Mouse (Mus musculus) limb, embryonic 12.5 days (tissue): ENCODE measurements around the gene Tbc1d10c. TPM values are rescaled to one million over a fixed set of nuclear protein-coding genes. Genes with fewer than 3 reads are reported as not detected.
"Not testable (repeated sequence)": the region's sequence is repeated elsewhere in the genome, so short reads cannot be mapped to it uniquely, and the experiment has no call there.

ENCODE experiments used
- ATAC-seq: fragments of 200-750 bp; cut with Nextera tagmentation; 2 replicates; pipeline ENCODE4 v1.8.0; 2017; ENCODE audit warnings: low read depth, moderate TSS enrichment; ENCODE audit not compliant: insufficient number of reproducible peaks, insufficient read depth, low FRiP score, low TSS enrichment
- H3K27ac ChIP-seq: fragments of 300-500 bp; sonication (generic); 2 replicates; pipeline ENCODE4 v1.5.1; 2016; ENCODE audit warnings: mild to moderate bottlenecking, moderate library complexity
- H3K27me3 ChIP-seq: fragments of 300-500 bp; sonication (generic); 2 replicates; pipeline ENCODE4 v1.6.1; 2016; ENCODE audit warnings: mild to moderate bottlenecking, moderate library complexity
- H3K36me3 ChIP-seq: fragments of 300-500 bp; sonication (generic); 2 replicates; pipeline ENCODE4 v1.6.1; 2016; ENCODE audit warnings: mild to moderate bottlenecking, moderate library complexity
- H3K4me1 ChIP-seq: fragments of 300-500 bp; sonication (generic); replicated peaks from 2 replicates; pipeline ENCODE4 v1.6.1; 2016
- H3K4me2 ChIP-seq: fragments of 300-500 bp; sonication (generic); 2 replicates; pipeline ENCODE4 v1.6.1; 2016; ENCODE audit warnings: mild to moderate bottlenecking, moderate library complexity
- H3K4me3 ChIP-seq: fragments of 300-500 bp; sonication (generic); replicated peaks from 2 replicates; pipeline ENCODE4 v1.5.1; 2016; ENCODE audit warnings: mild to moderate bottlenecking
- H3K9ac ChIP-seq: fragments of 300-500 bp; sonication (generic); replicated peaks from 2 replicates; pipeline ENCODE4 v1.6.1; 2016; ENCODE audit warnings: mild to moderate bottlenecking, moderate library complexity
- H3K9me3 ChIP-seq: fragments of 300-500 bp; sonication (generic); 2 replicates; pipeline ENCODE4 v1.6.1; 2016; ENCODE audit warnings: mild to moderate bottlenecking, moderate library complexity
- WGBS: fragments of 180-500 bp; shearing (Covaris S2); methylation state at CpG from one replicate; pipeline ENCODE4 v1.1.7; 2016; 5-methylcytosine and 5-hydroxymethylcytosine counted together
- microRNA-seq: library from miRNA; unstranded; fragments of <30 nt; microRNA quantifications from one replicate; pipeline ENCODE4, GENCODE M21; 2017
- polyA plus RNA-seq: library from polyadenylated mRNA; unstranded; fragments of >200 nt; fragmentation: Nextera tagmentation; extraction: Ambion mirVana; gene quantifications from 2 replicates; pipeline ENCODE4 v1.2.1, GENCODE M21; 2016

The Tbc1d10c gene
- polyA plus RNA-seq, 1 experiment from 2014 or later, result 0.60 TPM

DNA sequence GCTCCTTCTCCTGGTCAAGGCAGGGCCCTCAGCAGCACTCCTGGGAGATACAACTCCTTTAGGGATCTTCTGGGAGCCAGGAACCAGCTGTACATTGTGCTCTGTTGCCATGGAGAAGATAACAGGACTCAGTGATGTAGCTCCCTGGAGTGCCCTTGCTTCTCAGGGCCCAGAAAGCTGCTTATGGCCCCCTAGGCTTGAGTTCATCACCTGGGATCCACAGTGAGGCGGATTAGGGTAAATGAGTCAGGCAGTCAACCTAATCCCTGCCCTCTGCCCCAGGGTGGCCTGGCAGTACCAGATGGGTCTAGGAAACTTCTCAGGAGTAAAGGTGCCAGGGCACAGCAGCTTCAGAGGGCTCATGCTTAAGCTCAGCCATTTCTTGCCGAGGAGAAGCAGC is 51.6 kb downstream of the Tbc1d10c start, which contains the start of gene Gpr152:
Gene Gpr152, plus strand, starts transcription at position 342 of the 400 bp plus-strand sequence.
- 75% methylated on average over 2 of the region's 2 CpGs for WGBS
- H3K9ac ChIP-seq, result no peak within 1 kb of the TSS

DNA sequence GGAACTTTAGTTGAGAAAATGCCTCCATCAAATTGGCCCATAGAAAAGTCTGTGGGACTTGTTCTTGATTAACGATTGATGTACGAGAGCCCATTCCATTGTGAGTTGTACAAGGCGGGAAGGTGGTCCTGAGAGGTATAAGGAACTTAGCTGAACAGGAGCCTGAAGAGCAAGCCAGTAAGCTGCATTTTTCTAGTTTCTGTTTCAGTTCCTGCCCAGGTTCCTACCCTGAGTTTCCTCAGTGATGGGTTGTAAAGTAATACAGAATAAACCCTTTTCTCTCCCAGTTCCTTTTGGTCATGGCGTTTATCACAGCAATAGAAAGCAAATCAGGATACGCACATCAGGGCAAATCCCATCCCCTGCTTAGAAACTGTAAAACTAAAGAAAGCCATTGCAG is 53.2 kb downstream of the Tbc1d10c start:
- 78% methylated on average over 5 of the region's 5 CpGs for WGBS
- no peak overlapping the region for H3K4me2 ChIP-seq
- H3K36me3 ChIP-seq, result peaks cover 4% of the 10 kb centered on the region
- H3K27me3 ChIP-seq, result no peaks in the 10 kb centered on the region
- H3K9ac ChIP-seq, result no peak overlapping the region
- ATAC-seq, result no peak
- H3K4me1 ChIP-seq, result no peaks in the 10 kb centered on the region
- no peak overlapping the region for H3K4me3 ChIP-seq
- H3K27ac ChIP-seq, result no peak overlapping the region
- H3K9me3 ChIP-seq, result no peaks in the 10 kb centered on the region

More for the DNA sequence above, 51.6 kb downstream of the Tbc1d10c start, which contains the start of gene Gpr152:
- no peaks in the 10 kb centered on the region for H3K27me3 ChIP-seq
- no peak for ATAC-seq
- H3K9me3 ChIP-seq, result no peaks in the 10 kb centered on the region
- no peak within 1 kb of the TSS for H3K4me2 ChIP-seq
- no peak within 1 kb of the TSS for H3K4me3 ChIP-seq
- no peak within 1 kb of the TSS for H3K27ac ChIP-seq
- no peaks in the 10 kb centered on the region for H3K36me3 ChIP-seq
- no peaks in the 10 kb centered on the region for H3K4me1 ChIP-seq

DNA sequence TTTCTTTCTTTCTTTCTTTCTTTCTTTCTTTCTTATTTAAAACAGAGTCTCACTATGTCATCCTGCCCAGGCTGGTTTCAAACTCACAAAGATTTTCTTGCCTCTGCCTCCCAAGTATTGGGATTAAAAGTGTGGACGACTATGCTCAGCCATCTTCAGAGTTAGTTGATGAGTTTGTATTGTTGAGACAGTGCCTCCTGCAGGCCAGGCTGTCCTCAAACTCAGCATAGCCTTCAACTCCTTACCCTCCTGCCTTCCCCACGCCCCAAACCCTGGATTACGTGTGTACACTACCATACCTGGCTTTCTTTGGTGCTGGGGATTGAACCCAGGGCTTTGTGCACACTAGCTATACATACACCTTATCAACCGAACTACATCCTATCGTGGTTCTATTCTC is 54.6 kb downstream of the Tbc1d10c start:
- 78% methylated on average over 5 of the region's 5 CpGs for WGBS
- Histone ChIP-seq H3K27me3 (no peaks in the 10 kb centered on the region), H3K27ac (no peak overlapping the region), H3K4me2 (no peak overlapping the region), H3K36me3 (peaks cover 19% of the 10 kb centered on the region), H3K4me1 (no peaks in the 10 kb centered on the region), H3K9me3 (no peaks in the 10 kb centered on the region), H3K9ac (no peak overlapping the region), H3K4me3 (no peak overlapping the region)
- ATAC-seq, result no peak

DNA sequence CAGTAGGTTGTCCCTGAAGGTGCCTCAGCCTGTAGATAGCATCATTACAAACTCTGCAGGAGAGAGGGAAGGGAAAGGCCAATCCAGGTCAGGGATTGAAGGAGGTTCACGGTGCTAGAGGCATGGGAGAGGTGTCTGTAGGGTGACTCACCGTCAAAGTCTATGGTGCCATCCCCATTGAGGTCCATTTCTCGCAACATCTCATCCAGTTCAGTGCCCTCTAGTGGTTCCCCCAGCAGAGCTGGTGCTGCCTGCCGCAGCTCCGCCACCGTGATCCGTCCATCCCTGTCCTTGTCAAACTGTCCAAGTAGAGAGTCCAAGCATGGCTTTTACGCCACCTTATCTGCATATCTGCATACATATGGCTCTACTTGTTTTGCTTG is 55.1 kb downstream of the Tbc1d10c start:
- WGBS, result 24% methylated on average over 8 of the region's 8 CpGs
- not testable (repeated sequence) for H3K9me3 ChIP-seq, H3K27me3 ChIP-seq

DNA sequence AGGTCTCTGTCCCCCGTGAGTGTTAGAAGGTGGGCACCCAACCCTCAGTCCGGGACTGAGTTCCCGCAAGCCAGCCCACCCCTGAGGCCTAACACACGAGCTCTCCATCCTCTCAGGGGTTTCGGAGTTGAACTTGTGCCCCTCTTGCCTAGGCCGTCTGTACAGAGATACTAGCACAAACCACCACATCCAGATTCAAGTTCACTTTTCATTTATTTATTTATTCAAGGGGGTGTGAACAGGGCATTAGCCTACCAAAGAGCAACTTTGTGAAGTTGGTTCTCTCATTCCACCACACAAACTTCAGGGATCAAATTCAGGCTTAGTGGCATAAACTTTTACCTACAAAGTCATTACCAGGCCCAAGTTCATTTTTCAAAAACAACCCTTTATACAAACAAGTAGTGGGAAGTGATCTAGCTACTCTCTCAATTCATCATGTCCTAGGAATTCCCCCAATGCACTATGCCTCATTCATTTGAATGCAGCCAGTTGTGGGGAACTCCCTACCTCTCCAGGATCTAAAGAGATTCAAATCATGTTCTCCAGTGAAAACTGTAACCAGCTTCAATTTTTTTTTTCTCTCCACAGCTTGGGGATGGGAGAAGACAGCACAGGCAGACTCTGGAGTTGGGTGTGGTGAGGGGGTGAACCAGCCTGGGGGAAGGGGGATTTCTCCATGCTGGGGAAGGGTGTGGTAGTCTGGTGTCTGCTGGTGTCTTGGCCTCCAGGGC is 55.7 kb downstream of the Tbc1d10c start:
- not testable (repeated sequence) for H3K27me3 ChIP-seq, H3K27ac ChIP-seq, H3K4me2 ChIP-seq, H3K9me3 ChIP-seq, ATAC-seq, H3K9ac ChIP-seq, H3K4me3 ChIP-seq, H3K4me1 ChIP-seq
- H3K36me3 ChIP-seq, result peaks cover 29% of the 10 kb centered on the region
- WGBS, result 84% methylated on average over 6 of the region's 6 CpGs

More for the DNA sequence above, 55.1 kb downstream of the Tbc1d10c start:
- H3K4me1 ChIP-seq, H3K4me2 ChIP-seq, H3K4me3 ChIP-seq, H3K27ac ChIP-seq, H3K9ac ChIP-seq, ATAC-seq: not testable (repeated sequence)
- H3K36me3 ChIP-seq, result peaks cover 24% of the 10 kb centered on the region

DNA sequence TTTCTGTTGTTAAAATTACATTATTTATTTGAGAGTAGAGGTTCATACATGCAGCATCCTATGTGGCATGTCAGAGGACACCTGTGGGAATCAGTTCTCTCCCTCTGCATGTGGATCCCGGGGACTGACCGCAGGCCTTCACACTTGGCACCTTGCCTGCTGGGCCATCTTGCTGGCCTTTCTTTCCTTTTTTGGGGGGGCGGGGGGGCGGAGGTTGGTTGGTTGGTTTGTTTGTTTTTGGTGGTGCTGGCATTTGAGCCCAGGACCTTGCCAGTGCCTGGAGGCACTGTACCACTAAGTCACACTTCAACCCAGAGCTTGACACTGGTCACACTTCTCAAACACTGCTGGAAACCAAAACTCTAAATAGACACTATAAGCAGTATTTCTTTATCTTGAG is 56.7 kb downstream of the Tbc1d10c start:
- Histone ChIP-seq H3K36me3 (peaks cover 40% of the 10 kb centered on the region), H3K9me3 (no peaks in the 10 kb centered on the region), H3K27ac (no peak overlapping the region), H3K4me3 (no peak overlapping the region), H3K4me1 (no peaks in the 10 kb centered on the region), H3K9ac (no peak overlapping the region), H3K27me3 (no peaks in the 10 kb centered on the region), H3K4me2 (no peak overlapping the region)
- WGBS, result 87% methylated on average over 4 of the region's 4 CpGs
- no peak for ATAC-seq

Small RNA genes within 50 kb of the gene (microRNA-seq; reads per million reads assigned to microRNA genes)
- gene Gm26115, result not detected

Other genes starting within 250 kb of the Tbc1d10c start
- gene Aldh3b3, start 232.6 kb downstream of the Tbc1d10c start, polyA plus RNA-seq, result not detected in 2 replicates
- 2.7 and 3.6 TPM in 2 replicates for gene Aldh3b2, start 219.0 kb downstream of the Tbc1d10c start, polyA plus RNA-seq
- 3.6 and 3.7 TPM in 2 replicates for gene Acy3, start 204.7 kb downstream of the Tbc1d10c start, polyA plus RNA-seq
- gene Tbx10, start 198.5 kb downstream of the Tbc1d10c start, polyA plus RNA-seq, result not detected in 2 replicates
- 30.8 and 31.5 TPM in 2 replicates for gene Nudt8, start 190.7 kb downstream of the Tbc1d10c start, polyA plus RNA-seq
- 4.6 and 5.5 TPM in 2 replicates for gene Gm49405, start 190.7 kb downstream of the Tbc1d10c start, polyA plus RNA-seq
- 6.8 and 7.6 TPM in 2 replicates for gene Doc2g, start 188.0 kb downstream of the Tbc1d10c start, polyA plus RNA-seq
- gene Ndufv1, start 178.5 kb downstream of the Tbc1d10c start, polyA plus RNA-seq, result 180 and 201 TPM in 2 replicates
- 476 and 504 TPM in 2 replicates for gene Gstp1, start 153.3 kb downstream of the Tbc1d10c start, polyA plus RNA-seq
- 1.8 and 10.6 TPM in 2 replicates for gene Gstp2, start 145.3 kb downstream of the Tbc1d10c start, polyA plus RNA-seq
- not detected in 2 replicates for gene Gstp3, start 131.7 kb downstream of the Tbc1d10c start, polyA plus RNA-seq
- gene Cabp2, start 109.7 kb downstream of the Tbc1d10c start, polyA plus RNA-seq, result not detected in 2 replicates
- gene Cdk2ap2, start 94.1 kb downstream of the Tbc1d10c start, polyA plus RNA-seq, result 66.9 and 67.1 TPM in 2 replicates
- 11.6 and 13.0 TPM in 2 replicates for gene Pitpnm1, start 91.3 kb downstream of the Tbc1d10c start, polyA plus RNA-seq
- gene Aip, start 65.4 kb downstream of the Tbc1d10c start, polyA plus RNA-seq, result 86.5 and 87.5 TPM in 2 replicates
- gene Gpr152, start 51.5 kb downstream of the Tbc1d10c start, polyA plus RNA-seq, result not detected in 2 replicates
- 0.12 and 0.14 TPM in 2 replicates for gene Cabp4, start 47.3 kb downstream of the Tbc1d10c start, polyA plus RNA-seq
- 125 and 131 TPM in 2 replicates for gene Coro1b, start 42.7 kb downstream of the Tbc1d10c start, polyA plus RNA-seq
- gene Ptprcap, start 37.7 kb downstream of the Tbc1d10c start, polyA plus RNA-seq, result 1.3 and 1.4 TPM in 2 replicates
- 63.3 and 69.4 TPM in 2 replicates for gene Rps6kb2, start 27.9 kb downstream of the Tbc1d10c start, polyA plus RNA-seq
- gene Carns1, start 15.8 kb downstream of the Tbc1d10c start, polyA plus RNA-seq, result 2.3 and 3.1 TPM in 2 replicates
- 834 and 845 TPM in 2 replicates for gene Ppp1ca, start 781 bp upstream of the Tbc1d10c start, polyA plus RNA-seq
- 38.4 and 44.9 TPM in 2 replicates for gene Rad9a, start 10.4 kb upstream of the Tbc1d10c start, polyA plus RNA-seq
- 8.6 and 9.1 TPM in 2 replicates for gene Clcf1, start 23.0 kb upstream of the Tbc1d10c start, polyA plus RNA-seq
- gene AC109138.7, start 23.1 kb upstream of the Tbc1d10c start, polyA plus RNA-seq, result not detected in 2 replicates
- 13.8 and 16.2 TPM in 2 replicates for gene Pold4, start 40.6 kb upstream of the Tbc1d10c start, polyA plus RNA-seq
- gene Ssh3, start 77.9 kb upstream of the Tbc1d10c start, polyA plus RNA-seq, result 9.1 and 11.6 TPM in 2 replicates
- 12.6 and 12.9 TPM in 2 replicates for gene Ankrd13d, start 91.9 kb upstream of the Tbc1d10c start, polyA plus RNA-seq
- 15.6 and 16.1 TPM in 2 replicates for gene Grk2, start 114.9 kb upstream of the Tbc1d10c start, polyA plus RNA-seq
- 56.3 and 63.9 TPM in 2 replicates for gene Kdm2a, start 207.0 kb upstream of the Tbc1d10c start, polyA plus RNA-seq
- 39.2 and 55.1 TPM in 2 replicates for gene Rhod, start 248.1 kb upstream of the Tbc1d10c start, polyA plus RNA-seq